Comparison of ENCODE assay signal across 8 mouse cellular contexts in the genomic region with DNA sequence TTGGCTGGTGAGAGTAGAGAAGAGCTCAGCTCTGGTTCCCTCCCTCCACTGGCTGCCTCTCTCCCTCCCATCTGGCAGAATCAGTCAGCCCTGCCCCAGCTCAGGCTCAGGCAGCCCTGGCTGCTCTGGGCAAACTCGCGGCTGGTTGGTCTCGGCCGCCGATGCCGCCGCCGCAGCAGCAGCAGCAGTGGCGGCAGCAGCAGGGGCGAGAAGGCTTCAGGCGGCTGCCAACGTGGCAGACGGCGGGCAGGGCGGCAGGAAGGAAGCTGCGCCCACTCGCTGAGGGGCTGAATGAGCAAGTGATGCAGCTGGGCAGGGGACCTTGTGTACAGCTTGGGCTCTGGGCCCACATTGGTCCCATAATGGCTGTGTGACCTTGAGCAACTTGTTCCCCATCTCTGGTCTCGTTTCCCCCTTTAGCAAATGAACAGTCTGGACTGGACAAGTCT. TPM values are rescaled to one million over a fixed set of nuclear protein-coding genes. Genes with fewer than 3 reads are reported as not detected.
DNase-seq lines count a peak whose midpoint lies in the region; TF ChIP-seq lines count a peak whose summit lies in the region.

No protein-coding gene starts in this region.

- H3K27me3 ChIP-seq in spleen, adult 2 months (ENCODE audit: control insufficient read depth, insufficient read depth, low read length): no peaks in the 10 kb centered on the region

- intact Hi-C loops in heart, postnatal 36 days (cut with DNase I): loop anchor here (5.0 kb wide), 1 partner anchor 35 kb away; no protein-coding TSS in a partner anchor

- H3K9me3 ChIP-seq in ES-E14 (ENCODE audit: control insufficient read depth, insufficient read depth, low read depth, low read length): no peaks in the 10 kb centered on the region

- peak; percentile 69 to 76 for DNase-seq in adrenal gland, adult (ENCODE audit: inconsistent age in 2 of 2, low spot score in 1 of 2)
- no peak for DNase-seq in adrenal gland, adult 18-20 months (ENCODE audit: low spot score in 2 of 2)
- DNase-seq in ES-E14 (ENCODE audit: low read depth, low spot score): no peak
- peak; percentile 51 to 60 for DNase-seq in heart, postnatal 36 days
- DNase-seq in kidney, postnatal 4 days: peak; percentile 71 to 84
- peak in 1 of 2 experiments; percentile 72 for DNase-seq in spleen, adult 2 months (ENCODE audit: low read depth in 1 of 2, low spot score in 2 of 2)

- in situ Hi-C loops in ES-E14 (cut with MboI; ENCODE audit: low sequenced_read_pairs in 2 of 2, unreplicated experiment in 2 of 2): no loop called here

- H3K79me2 ChIP-seq in macrophage (ENCODE audit: inconsistent target): no peaks in the 10 kb centered on the region

- H3K27ac ChIP-seq in ES-E14 (ENCODE audit: insufficient read depth, low read depth, low read length, poor library complexity, severe bottlenecking): peak overlapping the region; percentile 99
- peak overlapping the region; percentile 58 for H3K27ac ChIP-seq in embryonic fibroblast, embryonic 13.5 days (ENCODE audit: insufficient read depth, low read length)
- H3K27ac ChIP-seq in macrophage: peak overlapping the region; percentile 72
- H3K27ac ChIP-seq in spleen, adult 2 months (ENCODE audit: insufficient read depth, low read length): peak overlapping the region; percentile 93

- WGBS in macrophage (ENCODE audit: missing documents): 3% methylated on average over 18 of the region's 18 CpGs
- under 1% methylated on average over 18 of the region's 18 CpGs for WGBS in spleen, adult 2 months

- TF ChIP-seq POLR2A in embryonic fibroblast, embryonic 13.5 days (IDR thresholded peaks at IDR 0.05; ENCODE audit: low read depth, low read length): peak; percentile 36
- TF ChIP-seq POLR2A in spleen, adult 2 months (IDR thresholded peaks at IDR 0.05; ENCODE audit: low read depth, low read length): peak; percentile 17; the same call in 1 of the 2 replicates

- peaks cover 7 to 33% of the 10 kb centered on the region in 2 experiments for H3K4me1 ChIP-seq in ES-E14 (ENCODE audit: control insufficient read depth in 2 of 2, insufficient read depth in 2 of 2, low read length in 2 of 2, poor library complexity in 1 of 2)
- peaks cover 40% of the 10 kb centered on the region for H3K4me1 ChIP-seq in embryonic fibroblast, embryonic 13.5 days (ENCODE audit: control insufficient read depth, insufficient read depth, low read length)
- peaks cover 58% of the 10 kb centered on the region for H3K4me1 ChIP-seq in spleen, adult 2 months (ENCODE audit: control insufficient read depth, insufficient read depth, insufficient read length)

- H3K9ac ChIP-seq in ES-E14 (ENCODE audit: insufficient read depth, low read depth, low read length, poor library complexity, severe bottlenecking): peak overlapping the region; percentile 65

- H3K36me3 ChIP-seq in ES-E14 (ENCODE audit: control insufficient read depth, insufficient read depth, low read length, poor library complexity, severe bottlenecking): no peaks in the 10 kb centered on the region
- no peaks in the 10 kb centered on the region for H3K36me3 ChIP-seq in macrophage (ENCODE audit: inconsistent target)
- no peaks in the 10 kb centered on the region for H3K36me3 ChIP-seq in spleen, adult 2 months (ENCODE audit: control insufficient read depth, insufficient read depth, low read length)

- TF ChIP-seq CTCF in embryonic fibroblast, embryonic 13.5 days (IDR thresholded peaks at IDR 0.05; ENCODE audit: borderline replicate concordance, insufficient read depth, low read length): no peak
- no peak for TF ChIP-seq CTCF in spleen, adult 2 months (IDR thresholded peaks at IDR 0.05; ENCODE audit: extremely low read depth, insufficient read depth, insufficient read length, insufficient replicate concordance)

- H3K4me3 ChIP-seq in ES-E14 (ENCODE audit: insufficient read depth in 1 of 2, low read depth in 1 of 2, low read length in 2 of 2, poor library complexity in 1 of 2, severe bottlenecking in 1 of 2) (peak overlapping the region; percentile 51 to 58), macrophage (ENCODE audit: inconsistent target) (no peak overlapping the region)
- no peak overlapping the region for H3K4me3 ChIP-seq in embryonic fibroblast, embryonic 13.5 days (ENCODE audit: insufficient read depth, low read length)
- H3K4me3 ChIP-seq in spleen, adult 2 months (ENCODE audit: extremely low read depth, insufficient read depth, insufficient read length): peak overlapping the region; percentile 41; the same call in 1 of the 2 replicates

TF ChIP-seq in ES-E14, 5 proteins besides CTCF, POLR2A, EP300 and RAD21:
- TF ChIP-seq MAFK (IDR thresholded peaks at IDR 0.05; ENCODE audit: insufficient read depth, low read depth, low read length) (no peak), HCFC1 (IDR thresholded peaks at IDR 0.05; ENCODE audit: borderline replicate concordance, insufficient read depth, low read length) (no peak), ZC3H11A (IDR thresholded peaks at IDR 0.05; ENCODE audit: borderline replicate concordance, low read depth, low read length) (no peak), ZNF384 (IDR thresholded peaks at IDR 0.05; ENCODE audit: low read depth, low read length) (no peak), CHD2 (IDR thresholded peaks at IDR 0.05; ENCODE audit: low read depth, low read length) (no peak)

RNA-seq across cellular contexts. Expression of a gene that starts 37.8 kb away (rescaled TPM):
- 100 to 1,000 TPM in 1 of 2 experiments, 10 to 100 TPM in 1; 97.5 to 102 TPM for total RNA-seq in adrenal gland, adult 18-20 months (2021)
- total RNA-seq in ES-E14 (2012; rRNA removed): 31.8 and 32.3 TPM in 2 replicates
- 101 and 107 TPM in 2 replicates for polyA plus RNA-seq in embryonic fibroblast, embryonic 13.5 days (2011; ENCODE audit: insufficient read length, low read depth, missing spikeins)
- 10 to 100 TPM; 81.4 to 89.2 TPM for total RNA-seq in heart, postnatal 36 days (2021)
- 100 to 1,000 TPM in 21 of 26 experiments, 10 to 100 TPM in 5; 72.9 to 153 (median 117) TPM for total RNA-seq in macrophage (2018; cell fraction: chromatin; rRNA removed)
- total RNA-seq in macrophage (2018; cell fraction: cytosol; rRNA removed): 100 to 1,000 TPM; 107 to 139 (median 117) TPM
- total RNA-seq in macrophage (2018; cell fraction: nucleus; rRNA removed): 100 to 1,000 TPM in 13 of 26 experiments, 10 to 100 TPM in 13; 73.3 to 148 (median 98.6) TPM
- 68.1 to 117 TPM (median 91.5 TPM) in 3 replicates for polyA plus RNA-seq in macrophage (2018)
- 76.2 and 87.6 TPM in 2 replicates for polyA plus RNA-seq in spleen, adult 2 months (2012; rRNA removed)

Comparison
In these comparisons a context has a peak if more than half of its experiments do, and no peak if none do; other contexts are left out.
1. DNase-seq: peak in adrenal gland, adult (2 of 2), heart, postnatal 36 days (2 of 2) and kidney, postnatal 4 days (2 of 2); none in adrenal gland, adult 18-20 months (0 of 2) and ES-E14 (single experiment).
2. H3K4me3 ChIP-seq: peak in ES-E14 (2 of 2) and spleen, adult 2 months (single experiment); none in embryonic fibroblast, embryonic 13.5 days (single experiment) and macrophage (single experiment).
3. Peak in every context shown above with its lines, with median percentiles within 50 percentile points of each other: H3K27ac ChIP-seq.